Mouse (Mus musculus) kidney, adult 8-10 months (tissue): ENCODE data around the gene Rassf1.
A peak's percentile ranks its signal among the peaks of the same experiment; 100 is the strongest.

Experiments
- DNase-seq, 2 experiments: peaks; one replicate each; pipeline ENCODE4 v3.0.0; 2022

The Rassf1 gene

DNA sequence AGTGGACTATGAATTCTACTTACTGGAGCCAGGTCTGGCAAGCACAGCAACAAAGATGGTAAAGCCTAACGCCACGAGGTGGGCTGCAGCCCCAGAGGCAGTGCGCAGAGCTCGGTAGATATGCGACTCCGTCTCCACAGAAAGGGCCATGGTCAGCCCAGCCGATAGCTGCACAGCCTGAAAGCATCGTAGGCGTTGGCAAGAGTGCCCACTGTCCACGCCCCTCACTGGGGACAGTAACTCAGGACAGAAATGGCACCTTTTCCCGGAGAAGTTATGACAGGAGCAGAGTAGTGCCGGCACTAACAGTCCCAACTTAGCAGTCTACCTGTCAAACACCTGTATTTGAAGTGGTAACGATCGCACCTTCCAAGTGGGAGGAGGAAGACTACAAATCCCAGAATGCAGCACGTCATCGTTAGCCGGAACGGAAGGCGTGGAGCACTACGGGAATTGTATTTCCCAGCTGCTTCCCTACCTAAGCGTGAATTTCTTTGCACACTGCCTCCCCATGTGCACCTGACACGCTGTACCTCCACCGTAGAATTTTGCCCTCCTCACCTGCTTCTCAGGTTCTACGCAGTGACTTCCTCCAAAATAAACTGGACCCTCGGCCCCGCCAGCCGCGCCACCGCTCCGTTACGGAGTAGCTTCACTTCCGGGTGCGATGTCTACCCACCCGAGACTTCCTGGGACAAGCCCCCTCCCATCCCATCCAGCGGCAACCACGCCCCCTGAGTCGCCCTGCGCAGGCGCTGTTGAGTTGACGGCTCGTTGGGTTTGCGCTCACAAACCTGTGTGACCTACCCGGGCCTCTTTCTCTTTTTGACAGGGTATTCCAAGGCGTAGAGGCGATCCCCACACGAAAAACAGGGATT, 9.6 kb upstream of the Rassf1 start, which contains the start of the genes Cyb561d2 and Nprl2:
Gene Cyb561d2, minus strand, starts transcription at position 720 of the 878 bp plus-strand sequence.
Gene Nprl2, plus strand, starts transcription at position 753 of the 878 bp plus-strand sequence.
- DNase-seq: peak; percentile 95

- no peak for DNase-seq
These were observed 9.0 kb upstream of the Rassf1 start for GRCm38 (mm10) chr9:107542352-107542686.

DNA sequence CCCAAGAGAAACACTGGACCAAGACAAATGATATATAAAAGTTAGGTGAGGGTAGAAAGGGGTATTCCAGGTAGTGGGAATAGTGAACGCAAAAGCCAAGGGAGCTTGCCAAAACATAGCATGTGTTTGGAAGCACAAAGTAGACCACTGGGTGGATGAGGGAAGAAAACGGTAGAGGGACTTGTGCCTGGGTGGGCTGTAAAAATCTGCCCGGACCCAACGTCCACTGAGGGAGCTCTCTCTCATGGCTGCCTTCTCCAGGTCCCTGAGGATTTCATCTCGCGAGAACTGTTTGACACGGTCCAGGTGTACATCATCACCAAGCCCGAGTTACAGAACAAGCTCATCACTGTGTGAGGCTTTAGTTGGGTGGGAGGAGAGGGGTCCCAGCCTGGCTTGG, 8.6 kb upstream of the Rassf1 start:
- no peak for DNase-seq

- DNase-seq: no peak
These were observed 8.1 kb upstream of the Rassf1 start for GRCm38 (mm10) chr9:107543299-107543698.

DNA sequence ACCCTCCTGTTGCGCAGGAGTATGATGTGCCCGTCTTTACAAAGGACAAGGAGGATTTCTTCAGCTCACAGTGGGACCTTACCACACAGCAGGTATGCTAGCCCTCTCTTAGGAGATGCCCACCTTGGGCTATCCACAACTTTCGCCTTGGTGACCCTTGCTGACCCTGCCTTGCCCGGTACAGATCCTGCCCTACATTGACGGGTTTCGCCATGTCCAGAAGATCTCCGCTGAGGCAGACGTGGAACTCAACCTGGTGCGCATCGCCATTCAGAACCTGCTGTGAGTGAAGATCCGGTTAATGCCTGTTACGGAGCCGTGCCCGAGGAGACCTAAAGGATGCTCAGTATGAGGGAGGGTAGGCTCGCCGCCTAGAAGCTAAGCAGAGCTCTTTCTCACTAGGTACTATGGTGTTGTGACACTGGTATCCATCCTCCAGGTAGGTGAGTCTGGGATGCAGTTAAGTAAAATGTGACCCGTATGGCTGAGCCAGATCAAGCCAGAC, 7.1 kb upstream of the Rassf1 start:
- DNase-seq: no peak

GRCm38 (mm10) chr9:107544729-107545128, 6.6 kb upstream of the Rassf1 start:
- DNase-seq: no peak

DNA sequence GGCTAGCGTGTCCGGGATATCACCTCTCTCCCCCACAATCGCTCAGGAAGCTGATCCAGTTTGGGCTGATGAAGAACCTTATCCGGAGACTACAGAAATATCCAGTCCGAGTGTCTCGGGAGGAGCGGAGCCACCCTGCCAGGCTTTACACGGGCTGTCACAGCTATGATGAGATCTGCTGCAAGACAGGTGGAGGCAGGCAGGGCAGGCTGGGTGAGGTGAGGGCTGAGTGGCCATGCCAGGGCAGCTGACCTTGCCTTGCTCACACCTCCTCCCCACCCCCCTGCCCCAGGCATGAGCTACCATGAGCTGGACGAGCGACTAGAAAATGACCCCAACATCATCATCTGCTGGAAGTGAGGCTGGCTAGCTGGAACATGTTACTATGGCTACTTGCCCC, 6.2 kb upstream of the Rassf1 start:
- DNase-seq: no peak

- DNase-seq: peak; percentile 63 to 85
These were observed 5.8 kb upstream of the Rassf1 start for GRCm38 (mm10) chr9:107545602-107546001.

DNA sequence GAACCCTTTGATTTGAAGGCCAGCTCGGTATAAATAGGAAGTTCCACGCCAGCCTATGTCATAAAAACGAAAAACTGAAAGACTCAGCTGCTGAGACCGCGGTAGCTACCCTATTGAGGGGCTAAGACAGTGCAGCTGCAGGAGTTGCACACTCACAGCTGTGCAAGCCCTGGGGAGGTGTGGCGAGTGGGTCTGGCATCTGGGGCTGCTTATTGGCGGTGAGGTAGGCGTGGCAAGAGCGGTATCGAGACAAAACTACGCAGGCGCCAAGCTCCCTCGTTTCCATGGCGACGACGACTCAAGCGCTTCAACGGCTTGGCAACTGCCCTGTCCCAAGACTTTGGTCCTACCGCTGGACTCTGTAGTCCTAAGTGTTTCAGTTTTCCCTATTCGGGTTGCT, 4.3 kb upstream of the Rassf1 start, which contains the start of gene Zmynd10:
Gene Zmynd10, plus strand, starts transcription at position 273 of the 400 bp plus-strand sequence.
- peak; percentile 97 for DNase-seq

- peak in 1 of 2 experiments; percentile 22 for DNase-seq
These were observed 3.4 kb upstream of the Rassf1 start for GRCm38 (mm10) chr9:107547957-107548356.

- no peak for DNase-seq
These were observed 2.5 kb upstream of the Rassf1 start for GRCm38 (mm10) chr9:107548820-107549219.

DNA sequence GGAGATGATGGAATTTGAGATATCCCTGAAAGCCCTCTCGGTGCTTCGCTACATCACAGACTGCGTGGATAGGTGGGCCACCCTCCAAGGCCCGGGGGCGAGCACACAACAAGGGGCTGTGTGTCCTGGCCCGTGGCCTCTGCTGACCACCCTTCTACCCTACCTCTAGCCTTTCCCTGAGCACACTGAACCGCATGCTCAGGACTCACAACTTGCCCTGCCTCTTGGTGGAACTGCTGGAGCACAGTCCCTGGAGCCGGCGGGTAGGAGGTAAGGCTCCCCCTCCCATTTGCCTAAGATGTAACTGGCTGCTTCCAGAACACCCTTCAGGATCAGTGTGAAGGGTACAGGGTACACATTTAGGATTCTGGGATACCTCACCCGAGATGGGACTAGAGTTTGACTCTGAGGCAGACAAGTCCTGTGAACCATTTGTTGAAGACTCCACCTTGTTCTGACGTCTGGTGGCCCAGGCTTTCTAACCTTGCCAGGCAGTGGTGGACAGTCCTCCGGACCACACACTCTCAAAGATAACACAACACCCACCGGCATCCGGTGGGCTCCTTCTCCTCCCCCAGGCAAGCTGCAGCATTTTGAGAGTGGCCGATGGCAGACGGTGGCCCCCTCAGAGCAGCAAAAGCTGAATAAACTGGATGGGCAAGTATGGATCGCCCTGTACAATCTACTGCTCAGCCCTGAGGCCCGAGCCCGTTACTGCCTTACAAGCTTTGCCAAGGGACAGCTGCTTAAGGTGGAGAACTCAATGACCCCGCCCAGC, 1.9 kb upstream of the Rassf1 start:
- DNase-seq: no peak

DNA sequence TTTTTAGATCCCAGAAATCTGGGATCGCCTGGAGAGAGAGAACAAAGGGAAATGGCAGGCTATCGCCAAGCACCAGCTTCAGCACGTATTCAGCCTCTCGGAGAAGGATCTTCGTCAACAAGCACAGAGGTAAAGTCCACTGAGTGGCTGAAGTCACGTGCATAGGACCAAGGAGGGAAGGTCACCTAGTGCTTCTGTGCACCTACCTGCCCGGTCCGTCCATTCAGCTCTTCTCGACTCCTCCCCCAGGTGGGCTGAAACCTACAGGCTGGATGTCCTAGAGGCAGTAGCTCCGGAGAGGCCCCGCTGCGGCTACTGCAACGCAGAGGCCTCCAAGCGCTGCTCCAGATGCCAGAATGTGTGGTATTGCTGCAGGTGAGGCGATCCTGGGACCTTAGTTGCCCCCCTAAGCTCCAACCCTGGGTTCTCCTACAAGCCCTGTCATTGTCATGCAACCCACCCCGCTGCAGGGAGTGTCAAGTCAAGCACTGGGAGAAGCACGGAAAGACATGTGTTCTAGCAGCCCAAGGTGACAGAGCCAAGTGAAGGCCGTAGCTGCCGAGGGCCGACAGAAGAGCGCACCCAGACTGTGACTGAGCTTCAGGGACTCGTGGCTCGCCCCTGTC, 751 bp upstream of the Rassf1 start:
- peak; percentile 89 to 93 for DNase-seq

DNA sequence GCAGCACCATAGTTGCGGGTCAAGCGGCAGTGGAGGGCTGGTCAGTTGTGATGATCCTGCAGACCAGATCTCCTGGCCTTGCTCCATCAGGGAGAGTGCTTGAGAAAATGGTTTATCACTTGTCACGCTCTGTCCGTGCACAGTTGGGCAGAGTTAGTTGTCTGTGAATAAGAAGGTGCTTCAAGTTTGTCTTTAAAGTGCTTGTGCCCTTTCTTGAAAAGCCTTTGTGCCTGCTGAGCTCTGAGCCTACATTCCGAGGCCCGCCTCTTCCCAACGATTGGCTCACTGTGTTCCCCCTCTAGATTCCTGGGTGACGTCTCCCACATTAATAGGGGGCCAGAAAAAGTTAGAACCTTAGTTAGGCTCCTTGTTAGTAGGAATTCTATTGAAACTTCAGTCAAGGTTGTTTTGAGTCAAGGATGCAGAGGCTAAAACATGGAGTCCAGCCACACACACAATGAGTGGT, 568 bp downstream of the Rassf1 start:
- DNase-seq: no peak

DNA sequence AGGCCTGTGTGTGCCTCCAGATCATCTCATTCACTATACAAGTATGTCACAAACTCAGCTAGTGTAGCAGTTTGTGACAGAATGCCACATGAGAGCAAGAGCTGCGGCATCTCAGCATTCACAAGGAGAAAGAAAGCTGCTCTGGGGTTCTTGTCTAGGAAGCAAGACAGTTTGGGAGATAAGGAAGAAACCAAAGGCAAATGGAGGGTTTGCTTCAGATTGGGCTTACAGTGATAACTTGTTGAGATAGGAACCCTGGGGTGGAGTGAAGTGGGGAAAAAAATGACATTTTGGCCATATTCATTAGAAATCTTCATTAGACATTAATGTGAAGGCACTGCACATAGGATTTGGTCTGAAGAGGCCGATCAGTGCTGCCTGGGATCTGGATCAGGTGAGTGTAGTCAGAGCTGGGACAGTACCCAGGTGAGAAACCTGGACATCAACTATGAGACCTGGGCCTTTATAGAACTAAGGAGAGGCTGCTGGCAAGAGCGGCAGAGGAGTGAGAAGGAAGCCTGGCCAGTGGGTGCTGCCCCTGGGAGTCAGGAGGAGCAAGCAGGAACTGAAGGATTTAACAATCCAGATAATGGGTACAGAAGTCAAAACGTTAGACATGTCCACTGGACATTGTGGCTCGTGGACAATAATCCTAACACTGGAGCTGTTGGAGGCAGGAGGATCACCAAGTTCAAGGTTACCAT, 1.5 kb downstream of the Rassf1 start:
- no peak for DNase-seq

DNA sequence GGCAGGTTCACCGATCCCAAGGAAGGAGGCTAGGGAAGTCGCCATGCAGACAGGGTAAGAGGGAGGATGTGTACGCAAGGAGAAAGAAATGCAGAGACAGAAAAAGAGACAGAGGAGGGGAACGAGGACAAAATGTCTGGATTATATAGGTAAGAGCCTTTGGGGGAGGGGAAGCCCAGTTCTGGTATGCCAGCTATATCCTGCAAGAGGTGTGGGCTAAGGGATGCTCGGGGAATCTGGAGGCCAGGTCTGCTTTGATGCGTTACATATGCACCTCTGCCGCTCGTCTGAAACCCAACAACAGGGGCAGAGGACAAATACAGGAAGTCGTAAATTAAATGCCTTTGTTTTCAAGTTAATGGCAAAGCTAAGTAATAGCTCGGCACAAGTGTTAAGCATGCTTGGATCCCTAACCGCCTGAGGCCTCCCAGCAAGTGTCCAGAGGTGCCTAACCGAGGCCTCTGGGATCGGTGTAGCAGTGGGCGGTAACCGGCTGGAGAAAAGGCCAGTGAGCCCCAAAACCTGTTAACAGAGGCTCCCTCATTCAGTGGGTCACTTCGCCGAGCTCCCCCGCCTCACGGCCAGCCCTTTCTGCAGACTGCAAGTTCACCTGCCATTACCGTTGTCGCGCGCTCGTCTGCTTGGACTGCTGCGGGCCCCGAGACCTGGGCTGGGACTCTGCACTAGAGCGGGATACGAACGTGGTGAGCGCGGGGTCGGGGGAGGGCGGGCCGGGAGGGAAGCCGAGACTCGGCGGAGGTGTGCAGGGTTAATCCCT, 2.4 kb downstream of the Rassf1 start:
- no peak for DNase-seq

DNA sequence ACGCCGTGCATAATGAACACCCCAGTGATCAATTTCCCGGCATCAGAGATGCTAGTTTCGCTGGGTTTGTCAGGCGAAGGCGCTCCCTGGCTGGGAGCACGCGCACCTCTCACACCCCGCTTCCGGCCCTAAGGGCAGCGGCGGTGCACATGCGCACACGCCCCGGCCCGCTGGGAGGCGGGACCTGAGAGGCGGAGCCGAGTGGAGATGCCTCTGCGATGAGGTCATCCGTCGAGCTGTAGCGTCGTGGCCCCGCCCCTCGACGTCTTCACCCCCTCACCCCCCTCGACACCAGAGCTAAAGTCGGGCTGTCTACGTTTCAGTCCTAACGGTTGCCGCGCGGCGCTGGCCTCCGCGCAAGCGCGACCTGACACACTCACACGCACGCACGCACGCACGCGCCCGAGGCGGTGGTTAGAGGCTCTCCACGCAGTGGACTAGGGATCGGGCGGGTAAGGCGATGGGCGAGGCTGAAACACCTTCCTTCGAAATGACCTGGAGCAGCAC, 3.0 kb downstream of the Rassf1 start:
- DNase-seq: peak; percentile 95

GRCm38 (mm10) chr9:107555031-107555457, 3.7 kb downstream of the Rassf1 start:
- DNase-seq: peak; percentile 59 to 66

DNA sequence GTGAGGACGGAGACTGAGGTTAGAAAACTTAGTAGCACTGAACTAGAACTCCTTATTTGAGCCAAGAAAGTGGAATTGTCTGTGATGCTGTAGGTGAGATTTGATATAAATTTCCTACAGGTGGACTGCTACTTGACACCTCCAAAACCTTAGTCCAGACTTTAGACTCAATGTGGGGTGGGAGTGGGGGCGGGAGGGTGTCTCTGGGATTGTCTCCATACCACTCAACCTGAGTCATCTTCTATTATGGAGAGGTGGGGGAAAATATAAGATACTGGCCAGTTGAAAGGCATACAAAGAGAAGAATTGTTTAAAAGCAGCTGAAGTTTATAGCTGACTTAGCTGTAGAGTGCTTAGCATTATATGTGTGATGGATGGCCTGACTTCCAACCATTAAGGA, 4.3 kb downstream of the Rassf1 start:
- DNase-seq: no peak

- DNase-seq: no peak
These were observed 5.0 kb downstream of the Rassf1 start for GRCm38 (mm10) chr9:107556346-107556745.

DNA sequence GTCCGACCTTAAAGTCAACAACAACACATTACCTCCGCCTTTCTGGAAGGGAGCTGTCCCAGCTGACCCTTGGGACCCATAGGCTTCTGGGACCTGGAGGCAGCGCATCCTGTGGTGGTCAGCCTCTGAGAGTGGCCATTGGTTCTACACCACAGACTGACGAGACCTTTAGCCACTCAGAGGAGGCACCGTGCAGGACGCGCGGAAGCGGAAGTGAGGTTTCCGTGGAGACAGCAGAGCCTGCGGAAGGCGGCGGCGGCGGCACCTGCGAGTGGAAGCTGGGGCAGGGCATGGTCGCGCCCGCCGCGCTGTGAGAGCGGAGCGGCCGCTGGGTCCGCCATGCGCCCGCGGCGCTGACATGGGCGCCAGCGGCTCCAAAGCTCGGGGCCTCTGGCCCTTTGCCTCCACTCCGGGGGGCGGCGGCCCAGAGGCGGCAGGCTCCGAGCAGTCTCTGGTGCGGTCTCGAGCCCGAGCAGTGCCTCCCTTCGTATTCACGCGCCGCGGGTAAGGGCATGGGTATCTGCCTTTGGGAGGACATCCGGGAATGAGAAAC, 11.8 kb downstream of the Rassf1 start, which contains the start of gene Tusc2:
Gene Tusc2, plus strand, starts transcription at position 227 of the 553 bp plus-strand sequence.
- peak; percentile 97 for DNase-seq
